Mouse (Mus musculus) liver, embryonic 15.5 days (tissue): ENCODE measurements at regions not wholly inside any gene's neighbourhood (a gene's known extent, or its start where the extent isn't known, plus 50 kb on each side); places are given as distances from the start of the nearest gene placed in this dataset.

Experiments used
- ATAC-seq: fragments of 200-750 bp; cut with Nextera tagmentation; 2 replicates; pipeline ENCODE4 v1.8.0; 2017; ENCODE audit warnings: moderate number of reproducible peaks, mild to moderate bottlenecking, moderate library complexity; ENCODE audit not compliant: insufficient read depth
- H3K27ac ChIP-seq: fragments of 300-500 bp; sonication (generic); replicated peaks from 2 replicates; pipeline ENCODE4 v1.5.1; 2015; ENCODE audit warnings: mild to moderate bottlenecking, inconsistent platforms
- H3K27me3 ChIP-seq: fragments of 300-500 bp; sonication (generic); 2 replicates; pipeline ENCODE4 v1.6.1; 2015; ENCODE audit warnings: mild to moderate bottlenecking, inconsistent platforms
- H3K36me3 ChIP-seq: fragments of 300-500 bp; sonication (generic); replicated peaks from 2 replicates; pipeline ENCODE4 v1.6.1; 2015; ENCODE audit warnings: moderate library complexity, mild to moderate bottlenecking, inconsistent platforms
- H3K4me1 ChIP-seq: fragments of 300-500 bp; sonication (generic); replicated peaks from 2 replicates; pipeline ENCODE4 v1.6.1; 2015; ENCODE audit warnings: inconsistent platforms
- H3K4me2 ChIP-seq: fragments of 300-500 bp; sonication (generic); 2 replicates; pipeline ENCODE4 v1.6.1; 2015; ENCODE audit warnings: moderate library complexity, mild to moderate bottlenecking, inconsistent platforms
- H3K4me3 ChIP-seq: fragments of 300-500 bp; sonication (generic); replicated peaks from 2 replicates; pipeline ENCODE4 v1.5.1; 2015; ENCODE audit warnings: mild to moderate bottlenecking, inconsistent platforms
- H3K9ac ChIP-seq: fragments of 300-500 bp; sonication (generic); 2 replicates; pipeline ENCODE4 v1.6.1; 2015; ENCODE audit warnings: moderate library complexity, mild to moderate bottlenecking, inconsistent platforms
- H3K9me3 ChIP-seq: fragments of 300-500 bp; sonication (generic); replicated peaks from 2 replicates; pipeline ENCODE4 v1.6.1; 2016; ENCODE audit warnings: inconsistent platforms
- WGBS: fragments of 180-500 bp; shearing (Covaris S2); methylation state at CpG from one replicate; pipeline ENCODE4 v1.1.7; 2015; ENCODE audit warnings: mixed read lengths; ENCODE audit not compliant: insufficient replicate concordance; 5-methylcytosine and 5-hydroxymethylcytosine counted together

DNA sequence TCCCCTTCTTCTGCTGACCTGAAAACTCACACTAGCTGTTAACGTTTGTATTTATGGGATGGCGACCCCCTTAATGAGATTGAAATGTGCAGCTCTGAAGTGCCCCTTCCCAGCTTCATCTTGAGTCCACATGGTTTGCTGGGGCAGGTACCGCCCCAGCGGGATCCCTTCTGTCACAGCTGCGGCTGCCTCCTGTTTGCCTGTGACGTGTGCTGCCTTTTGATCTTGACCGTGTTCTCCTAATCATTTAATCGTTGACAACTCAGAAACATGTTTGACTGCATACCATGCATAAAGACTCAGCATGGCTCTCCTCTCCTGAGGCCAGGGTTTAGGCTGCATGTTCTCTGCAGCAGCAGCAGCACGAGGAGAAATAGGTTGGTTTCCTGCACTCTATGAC, 511.5 kb downstream of the 1700129C05Rik start:
- Histone ChIP-seq H3K9me3 (no peaks in the 10 kb centered on the region), H3K4me3 (no peak overlapping the region), H3K4me2 (no peak overlapping the region), H3K27me3 (no peaks in the 10 kb centered on the region), H3K9ac (no peak overlapping the region), H3K36me3 (no peaks in the 10 kb centered on the region), H3K4me1 (no peaks in the 10 kb centered on the region), H3K27ac (no peak overlapping the region)
- 46% methylated on average over 9 of the region's 9 CpGs for WGBS
- no peak for ATAC-seq

DNA sequence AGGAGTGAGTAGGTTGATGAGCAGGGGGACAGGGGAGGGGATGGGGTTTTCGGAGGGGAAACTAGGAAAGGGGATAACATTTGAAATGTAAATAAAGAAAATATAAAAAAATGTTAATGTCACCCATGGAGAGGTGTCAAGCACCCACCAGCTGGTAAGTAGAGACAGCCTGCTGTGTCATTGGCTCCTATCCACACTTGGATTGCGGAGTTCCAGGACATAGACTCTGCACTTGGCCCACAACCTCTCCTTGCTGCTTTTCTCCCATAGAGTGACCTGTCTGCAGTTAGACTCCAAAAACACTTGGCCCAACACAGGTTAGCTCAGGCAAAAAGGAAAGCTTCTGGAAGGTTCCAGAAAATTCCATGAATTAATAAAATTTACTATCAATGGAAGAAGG, 514.4 kb downstream of the 1700129C05Rik start:
- Histone ChIP-seq H3K9me3 (no peaks in the 10 kb centered on the region), H3K4me2 (no peak overlapping the region), H3K9ac (no peak overlapping the region), H3K4me1 (no peaks in the 10 kb centered on the region), H3K27me3 (no peaks in the 10 kb centered on the region), H3K4me3 (no peak overlapping the region), H3K36me3 (no peaks in the 10 kb centered on the region), H3K27ac (no peak overlapping the region)
- WGBS: 67% methylated on average over 2 of the region's 2 CpGs
- no peak for ATAC-seq

DNA sequence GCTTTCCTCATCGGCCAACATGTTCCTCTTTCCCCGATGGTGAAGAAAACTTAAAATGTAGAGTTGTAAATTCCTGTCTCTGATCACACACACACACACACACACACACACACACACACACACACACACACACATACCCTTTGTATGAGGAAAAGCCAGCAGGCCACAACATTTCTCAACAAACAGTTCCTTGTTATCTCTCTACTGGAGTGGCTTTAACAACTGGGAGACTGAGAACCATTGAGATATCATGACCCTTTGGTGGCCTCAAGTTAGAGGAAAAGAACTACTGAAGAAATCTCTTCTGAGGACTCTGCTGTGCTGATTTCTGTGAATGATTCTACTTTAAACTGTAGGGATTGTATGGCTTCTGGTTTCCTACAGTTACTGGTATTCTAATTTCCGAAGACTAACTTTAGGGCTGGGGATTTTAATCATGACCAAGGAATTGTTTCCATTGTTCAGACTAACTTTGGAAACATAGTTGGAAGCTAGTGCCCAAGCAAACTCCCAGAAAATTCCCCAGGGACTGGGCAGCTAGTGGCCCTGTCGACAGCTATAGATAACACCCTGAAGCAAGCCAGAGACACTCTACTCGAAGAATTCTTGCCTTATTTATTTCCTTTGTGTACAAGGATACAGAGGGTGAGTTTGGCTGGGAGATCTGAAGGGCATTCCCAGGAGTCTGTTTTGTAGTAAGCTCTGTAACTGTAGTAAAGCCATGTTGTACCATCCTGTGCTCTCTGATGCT, 516.0 kb downstream of the 1700129C05Rik start:
- no peaks in the 10 kb centered on the region for H3K9me3 ChIP-seq
- H3K36me3 ChIP-seq: no peaks in the 10 kb centered on the region
- H3K4me1 ChIP-seq: no peaks in the 10 kb centered on the region
- no peak overlapping the region for H3K4me2 ChIP-seq
- H3K27me3 ChIP-seq: no peaks in the 10 kb centered on the region
- ATAC-seq: no peak
- no peak overlapping the region for H3K27ac ChIP-seq
- WGBS: 32% methylated on average over 5 of the region's 5 CpGs
- no peak overlapping the region for H3K9ac ChIP-seq
- H3K4me3 ChIP-seq: no peak overlapping the region

DNA sequence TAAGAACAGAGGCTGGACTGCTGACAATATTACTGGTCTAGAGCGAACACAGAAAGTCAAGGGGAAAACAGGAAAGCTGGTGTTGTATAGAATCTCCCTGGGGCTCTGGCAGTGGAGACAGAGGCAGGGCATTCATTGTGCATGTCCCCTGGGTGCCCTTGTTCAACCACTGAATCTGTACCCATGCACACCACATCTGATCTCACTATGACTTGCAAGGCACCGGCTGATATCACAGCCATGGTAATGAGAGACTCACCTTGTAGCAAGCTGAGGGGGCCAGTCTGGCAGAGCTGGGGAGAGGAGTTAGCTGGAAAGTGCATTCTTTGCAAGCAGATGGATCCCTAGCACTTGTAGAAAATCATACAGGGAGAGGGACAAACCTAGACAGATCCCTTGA, 522.5 kb downstream of the 1700129C05Rik start:
- H3K4me3 ChIP-seq: no peak overlapping the region
- H3K36me3 ChIP-seq: no peaks in the 10 kb centered on the region
- no peak overlapping the region for H3K27ac ChIP-seq
- H3K9me3 ChIP-seq: no peaks in the 10 kb centered on the region
- no peaks in the 10 kb centered on the region for H3K27me3 ChIP-seq
- no peak overlapping the region for H3K4me2 ChIP-seq
- WGBS: 56% methylated on average over 2 of the region's 2 CpGs
- ATAC-seq: no peak
- no peak overlapping the region for H3K9ac ChIP-seq
- H3K4me1 ChIP-seq: no peaks in the 10 kb centered on the region

DNA sequence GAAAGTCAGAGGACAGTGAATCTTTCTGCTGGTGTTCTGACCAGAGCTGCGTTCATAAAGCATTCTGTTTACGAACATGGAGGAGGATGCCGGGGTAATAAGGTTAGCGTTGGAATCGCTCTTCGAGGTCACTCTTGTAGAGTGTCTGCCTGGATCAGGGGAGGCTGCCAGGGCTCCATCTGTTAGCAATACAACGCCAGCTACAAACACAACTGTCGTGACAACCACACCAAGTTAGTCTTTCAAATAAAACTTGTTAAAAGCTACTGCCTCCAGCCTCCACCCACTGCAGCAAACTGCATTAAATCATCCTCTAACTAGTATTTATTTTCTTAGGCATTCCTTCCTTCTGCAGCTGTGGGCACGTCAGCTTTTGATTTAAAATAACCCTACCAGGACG, 525.0 kb downstream of the 1700129C05Rik start:
- 55% methylated on average over 10 of the region's 10 CpGs for WGBS
- no peak for ATAC-seq
- no peaks in the 10 kb centered on the region for H3K36me3 ChIP-seq

GRCm38 (mm10) chr14:58608216-58608615, 534.5 kb downstream of the 1700129C05Rik start:
- Histone ChIP-seq H3K4me1 (no peaks in the 10 kb centered on the region), H3K27ac (no peak overlapping the region), H3K4me2 (no peak overlapping the region), H3K4me3 (no peak overlapping the region), H3K9me3 (no peaks in the 10 kb centered on the region), H3K9ac (no peak overlapping the region), H3K27me3 (no peaks in the 10 kb centered on the region), H3K36me3 (no peaks in the 10 kb centered on the region)
- no peak for ATAC-seq
- 54% methylated on average over 4 of the region's 4 CpGs for WGBS

More for the DNA sequence above, 525.0 kb downstream of the 1700129C05Rik start:
- no peaks in the 10 kb centered on the region for H3K4me1 ChIP-seq
- no peak overlapping the region for H3K27ac ChIP-seq
- no peaks in the 10 kb centered on the region for H3K27me3 ChIP-seq
- H3K4me2 ChIP-seq: no peak overlapping the region
- no peak overlapping the region for H3K9ac ChIP-seq
- H3K4me3 ChIP-seq: no peak overlapping the region
- H3K9me3 ChIP-seq: no peaks in the 10 kb centered on the region

DNA sequence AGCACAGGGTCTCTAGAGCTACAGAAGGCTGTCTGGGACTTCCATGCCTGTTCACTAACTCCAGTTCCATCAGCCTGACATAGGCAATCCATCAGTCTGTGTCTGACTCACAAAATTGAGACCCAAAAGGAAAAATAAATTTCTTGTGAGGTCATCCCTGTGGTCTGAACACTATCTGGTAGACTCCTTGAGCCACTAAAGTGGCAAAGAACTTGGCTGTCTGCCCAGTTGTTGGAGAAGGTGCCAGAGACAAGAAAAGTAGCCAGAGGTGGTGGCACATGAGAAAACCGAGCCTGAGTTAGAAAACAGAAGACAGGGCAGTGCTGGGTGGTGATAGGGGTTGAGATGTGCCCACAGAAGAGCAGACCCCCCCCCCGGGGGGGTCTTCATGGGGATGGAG, 535.0 kb downstream of the 1700129C05Rik start:
- no peaks in the 10 kb centered on the region for H3K36me3 ChIP-seq
- no peak overlapping the region for H3K4me3 ChIP-seq
- H3K9me3 ChIP-seq: no peaks in the 10 kb centered on the region
- no peak overlapping the region for H3K4me2 ChIP-seq
- no peaks in the 10 kb centered on the region for H3K4me1 ChIP-seq
- no peak overlapping the region for H3K27ac ChIP-seq
- no peak for ATAC-seq
- H3K9ac ChIP-seq: no peak overlapping the region
- no peaks in the 10 kb centered on the region for H3K27me3 ChIP-seq
- 32% methylated on average over 2 of the region's 2 CpGs for WGBS

DNA sequence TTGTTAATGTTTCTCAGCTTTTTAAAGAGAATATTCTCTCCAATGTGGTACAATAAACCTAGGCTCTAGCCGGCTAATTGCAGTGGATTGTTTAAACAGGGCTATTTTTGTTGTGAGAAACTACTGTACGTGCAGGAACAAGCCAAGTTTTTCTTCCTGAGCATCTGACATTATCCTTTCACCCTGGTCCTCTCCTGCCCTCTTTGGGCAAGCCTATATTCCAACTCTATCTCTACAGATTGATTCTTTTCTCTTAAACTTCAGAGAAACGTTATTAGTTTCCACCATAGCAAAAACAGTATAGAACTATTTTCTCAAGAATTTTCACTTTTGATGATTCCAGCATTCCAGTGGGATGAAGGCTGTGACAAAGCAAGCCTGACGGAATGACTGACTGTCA, 535.2 kb downstream of the Fgf9 start:
- WGBS: 45% methylated on average over 4 of the region's 4 CpGs
- Histone ChIP-seq H3K9ac (no peak overlapping the region), H3K4me3 (no peak overlapping the region), H3K36me3 (no peaks in the 10 kb centered on the region), H3K27ac (no peak overlapping the region), H3K9me3 (no peaks in the 10 kb centered on the region), H3K4me2 (no peak overlapping the region), H3K4me1 (no peaks in the 10 kb centered on the region), H3K27me3 (no peaks in the 10 kb centered on the region)
- ATAC-seq: no peak

- ATAC-seq: no peak
- Histone ChIP-seq H3K27me3 (no peaks in the 10 kb centered on the region), H3K4me3 (no peak overlapping the region), H3K27ac (no peak overlapping the region), H3K4me2 (no peak overlapping the region), H3K36me3 (no peaks in the 10 kb centered on the region), H3K9me3 (no peaks in the 10 kb centered on the region), H3K4me1 (no peaks in the 10 kb centered on the region), H3K9ac (no peak overlapping the region)
- WGBS: 56% methylated on average over 3 of the region's 3 CpGs
These were observed 528.5 kb downstream of the Fgf9 start for GRCm38 (mm10) chr14:58598867-58599266.

DNA sequence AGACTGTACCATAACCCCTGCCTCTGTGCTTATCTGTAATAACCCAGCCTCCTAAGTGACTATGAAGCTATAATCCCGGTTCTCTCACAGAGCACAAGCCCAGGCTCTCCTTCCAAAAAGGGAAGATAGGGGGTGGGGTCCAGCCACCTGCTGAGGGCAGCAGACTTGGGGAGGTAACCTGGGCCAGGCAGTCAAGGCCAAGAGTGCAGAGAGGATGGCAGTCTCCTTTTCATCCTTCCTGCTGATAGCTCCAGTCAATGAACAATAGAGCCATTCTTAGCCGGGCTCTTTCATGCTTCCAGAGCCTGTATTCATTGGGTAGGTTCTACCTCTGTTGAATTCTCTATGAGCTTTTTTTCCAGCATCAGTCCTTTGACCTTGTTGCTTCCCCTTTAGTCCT, 527.5 kb downstream of the Fgf9 start:
- no peak overlapping the region for H3K4me3 ChIP-seq
- no peak overlapping the region for H3K9ac ChIP-seq
- no peaks in the 10 kb centered on the region for H3K4me1 ChIP-seq
- no peak overlapping the region for H3K4me2 ChIP-seq
- WGBS: 29% methylated on average over 2 of the region's 2 CpGs
- H3K27me3 ChIP-seq: no peaks in the 10 kb centered on the region
- H3K36me3 ChIP-seq: no peaks in the 10 kb centered on the region
- no peaks in the 10 kb centered on the region for H3K9me3 ChIP-seq
- no peak for ATAC-seq
- H3K27ac ChIP-seq: no peak overlapping the region

GRCm38 (mm10) chr14:58596936-58597335, 526.6 kb downstream of the Fgf9 start:
- ATAC-seq: no peak
- no peaks in the 10 kb centered on the region for H3K9me3 ChIP-seq

DNA sequence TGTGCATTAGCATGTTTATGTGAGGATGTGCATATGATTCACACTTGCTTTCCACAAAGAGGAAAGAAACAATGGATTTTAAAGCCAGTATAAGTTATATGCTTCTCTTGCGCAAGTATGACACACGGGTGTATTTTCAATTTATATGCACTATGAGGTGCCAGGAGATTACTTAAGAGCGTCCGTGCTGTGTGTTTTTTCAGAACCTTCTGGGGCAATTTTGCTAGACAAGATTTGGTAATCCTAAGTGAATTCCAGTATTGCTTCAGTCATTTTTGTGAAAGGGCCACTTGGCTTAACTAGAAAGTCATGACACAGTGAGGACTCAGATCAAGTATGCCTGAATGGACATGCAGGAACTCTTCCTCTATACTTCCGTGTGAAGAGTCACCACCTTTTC, 511.5 kb downstream of the Fgf9 start:
- no peak overlapping the region for H3K4me3 ChIP-seq
- WGBS: 66% methylated on average over 5 of the region's 5 CpGs
- ATAC-seq: no peak

More at GRCm38 (mm10) chr14:58596936-58597335, 526.6 kb downstream of the Fgf9 start:
- H3K4me1 ChIP-seq: no peaks in the 10 kb centered on the region
- H3K4me3 ChIP-seq: no peak overlapping the region
- H3K27ac ChIP-seq: no peak overlapping the region
- H3K27me3 ChIP-seq: no peaks in the 10 kb centered on the region
- H3K36me3 ChIP-seq: no peaks in the 10 kb centered on the region
- no peak overlapping the region for H3K4me2 ChIP-seq
- 70% methylated on average over 2 of the region's 2 CpGs for WGBS
- no peak overlapping the region for H3K9ac ChIP-seq

More for the DNA sequence above, 511.5 kb downstream of the Fgf9 start:
- H3K36me3 ChIP-seq: no peaks in the 10 kb centered on the region
- H3K27ac ChIP-seq: no peak overlapping the region
- H3K4me1 ChIP-seq: no peaks in the 10 kb centered on the region
- no peaks in the 10 kb centered on the region for H3K27me3 ChIP-seq
- H3K9ac ChIP-seq: no peak overlapping the region
- H3K4me2 ChIP-seq: no peak overlapping the region
- no peaks in the 10 kb centered on the region for H3K9me3 ChIP-seq
